Mouse (Mus musculus) gastrocnemius, adult 8-10 months (tissue): ENCODE measurements around the gene Ints5. TPM values are rescaled to one million over a fixed set of nuclear protein-coding genes. Genes with fewer than 3 reads are reported as not detected.

Experiments used
- DNase-seq, 2 experiments: peaks; one replicate each; pipeline ENCODE4 v3.0.0; 2022; ENCODE audit warnings: low spot score in 2 of 2
- microRNA-seq: library from miRNA; unstranded; fragments of <30 nt; microRNA quantifications from one replicate; pipeline ENCODE4 v1.2.0, GENCODE M21; 2022
- total RNA-seq, 4 experiments: library from RNA; stranded (reverse); gene quantifications; 2 replicates each; pipeline ENCODE4 v1.2.4; 2022

Ints5 gene
- total RNA-seq, 4 experiments from 2014 or later, result 10.3 to 13.0 (median 11.3) TPM

DNA sequence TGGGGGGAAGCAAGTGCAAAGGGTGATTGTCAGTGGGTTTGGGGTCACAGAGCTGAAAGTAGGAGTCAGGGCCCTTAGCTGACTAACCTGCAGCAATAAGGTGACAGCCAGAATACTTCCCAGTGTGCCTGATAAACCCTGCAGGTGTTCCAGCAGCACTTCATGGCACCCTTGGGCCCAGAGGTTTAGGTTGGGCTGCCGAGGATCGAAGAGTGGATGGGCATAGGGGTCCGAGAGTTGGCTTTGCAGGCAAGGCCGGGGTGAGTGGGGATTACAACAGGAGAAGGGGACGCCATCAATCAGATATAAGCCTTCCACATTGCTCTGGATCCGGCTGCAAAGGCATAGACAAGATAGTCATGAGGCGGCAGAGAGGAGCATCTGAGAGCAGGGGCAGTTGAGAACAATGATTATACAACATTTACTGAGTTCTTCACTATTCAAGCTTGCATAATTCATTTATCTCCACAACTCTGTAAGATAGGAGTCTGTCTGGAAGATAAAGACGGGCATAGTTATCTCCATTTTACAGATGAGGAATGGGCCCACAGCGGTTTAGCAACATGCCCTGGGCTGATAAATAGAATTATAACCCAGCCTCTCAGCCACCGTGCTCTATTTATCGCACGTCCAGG lies 35.2 kb downstream of the Ints5 start:
- no peak for DNase-seq

GRCm38 (mm10) chr19:8928689-8929223 lies 36.0 kb downstream of the Ints5 start:
- peak in 1 of 2 experiments; percentile 14 for DNase-seq

DNA sequence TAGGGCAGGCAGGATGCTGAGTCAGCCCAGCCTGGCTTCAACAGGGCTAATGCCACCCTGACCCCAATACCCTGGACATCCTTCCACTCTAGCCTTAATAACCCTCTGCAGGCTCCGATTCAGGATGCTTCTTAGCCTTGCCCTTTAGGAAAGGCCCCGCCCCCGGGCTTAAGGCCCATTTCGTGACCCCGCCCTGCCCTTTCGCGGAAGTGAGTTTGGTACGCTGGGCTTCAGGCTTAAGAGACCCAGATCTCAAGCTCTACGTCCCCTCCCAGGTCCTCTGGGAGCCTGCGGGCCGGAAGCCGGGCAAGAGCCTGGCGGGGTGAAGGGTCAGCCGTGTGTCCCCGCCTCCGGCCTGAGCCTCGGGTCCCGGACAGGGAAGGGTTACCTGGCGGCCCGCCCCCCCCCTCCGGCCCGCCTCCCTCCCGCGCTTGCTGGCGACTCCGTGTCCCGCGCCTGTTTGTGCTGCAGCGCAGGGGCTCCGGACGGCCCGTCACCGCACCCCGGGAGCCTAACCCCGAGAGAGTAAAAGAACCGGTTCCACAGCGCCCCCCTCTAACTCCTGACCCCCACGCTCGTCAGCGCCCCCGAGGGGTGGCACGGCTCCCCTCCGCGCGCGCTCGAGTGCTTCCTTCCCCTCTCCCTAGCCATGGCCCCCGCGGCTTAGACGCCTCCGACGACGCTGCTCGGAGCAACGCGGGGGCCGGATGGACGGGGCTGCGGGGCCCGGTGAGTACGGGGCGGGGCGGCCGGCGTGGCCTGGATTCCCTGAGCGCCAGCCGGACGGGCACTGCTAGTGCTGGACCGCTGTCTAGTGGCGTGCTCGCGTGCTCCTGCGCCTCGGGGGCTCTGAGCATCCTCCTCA lies 36.7 kb downstream of the Ints5 start, which contains the start of the genes Rom1 and Eml3:
Gene Rom1, minus strand, starts transcription at position 133 of the 865 bp plus-strand sequence.
Gene Eml3, plus strand, starts transcription at position 329 of the 865 bp plus-strand sequence.
- peak; percentile 92 for DNase-seq

DNA sequence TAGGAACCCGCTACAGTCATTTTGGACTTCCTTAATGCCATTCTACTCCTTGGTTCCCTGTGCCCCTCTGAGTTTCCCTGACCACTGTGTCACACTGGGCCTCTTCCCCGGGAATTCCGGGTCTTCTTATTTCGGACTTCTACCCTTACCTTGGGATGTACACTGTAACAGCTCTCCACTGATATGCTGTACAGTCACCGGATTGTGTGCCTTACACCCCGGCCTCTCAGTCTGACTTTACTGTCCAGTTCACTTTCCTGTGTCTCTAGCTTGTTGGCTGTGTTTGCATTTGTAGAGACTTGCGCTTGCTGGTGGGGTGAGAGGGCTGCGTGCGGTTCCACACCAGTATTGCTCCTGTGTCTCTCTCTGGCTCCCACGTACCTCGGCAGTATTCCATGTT lies 37.3 kb downstream of the Ints5 start:
- DNase-seq, result no peak

- DNase-seq, result no peak
These were observed 38.0 kb downstream of the Ints5 start for GRCm38 (mm10) chr19:8930771-8931170.

- DNase-seq, result no peak
These were observed 43.9 kb downstream of the Ints5 start for GRCm38 (mm10) chr19:8936736-8937135.

GRCm38 (mm10) chr19:8940526-8941133 lies 47.8 kb downstream of the Ints5 start:
- no peak for DNase-seq

- no peak for DNase-seq
These were observed 48.3 kb downstream of the Ints5 start for GRCm38 (mm10) chr19:8941136-8941514.

DNA sequence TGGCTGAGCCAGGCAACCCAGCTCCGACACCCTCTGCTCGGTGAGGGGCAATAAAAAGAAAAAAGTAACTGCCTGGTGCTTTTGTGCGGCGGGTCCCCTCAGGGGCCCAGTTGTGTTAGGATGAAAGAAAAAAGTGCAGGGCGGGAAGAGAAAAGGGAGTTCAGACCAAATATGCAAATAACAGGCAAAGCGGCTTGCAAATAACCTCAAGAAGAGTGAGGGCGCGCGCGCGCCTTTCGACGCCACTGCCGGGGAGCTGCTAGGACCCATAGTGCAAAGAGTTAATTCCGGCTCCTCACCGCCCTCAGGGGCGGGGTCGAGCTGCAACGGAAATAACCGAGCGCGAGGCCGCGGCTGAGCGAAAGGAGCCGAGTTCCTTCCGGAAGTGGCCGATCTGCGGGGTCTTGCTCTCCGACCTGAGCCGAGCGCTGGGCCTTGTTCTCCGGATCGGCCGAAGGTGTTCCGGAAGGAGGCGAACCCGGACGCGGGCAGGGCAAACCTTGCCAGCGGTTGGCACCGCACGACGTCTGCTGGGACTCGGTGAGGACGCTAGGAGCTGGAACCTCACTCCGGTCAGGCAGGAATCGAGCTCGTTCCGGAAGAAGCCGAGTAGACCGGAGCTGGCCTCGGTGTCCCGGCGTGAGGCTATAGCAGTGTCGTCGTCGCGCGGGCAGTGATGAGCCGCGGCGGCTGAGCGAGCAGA lies 48.9 kb downstream of the Ints5 start, which contains the start of gene Mta2:
Gene Mta2, plus strand, starts transcription at position 361 of the 703 bp plus-strand sequence.
- peak; percentile 90 to 93 for DNase-seq

DNA sequence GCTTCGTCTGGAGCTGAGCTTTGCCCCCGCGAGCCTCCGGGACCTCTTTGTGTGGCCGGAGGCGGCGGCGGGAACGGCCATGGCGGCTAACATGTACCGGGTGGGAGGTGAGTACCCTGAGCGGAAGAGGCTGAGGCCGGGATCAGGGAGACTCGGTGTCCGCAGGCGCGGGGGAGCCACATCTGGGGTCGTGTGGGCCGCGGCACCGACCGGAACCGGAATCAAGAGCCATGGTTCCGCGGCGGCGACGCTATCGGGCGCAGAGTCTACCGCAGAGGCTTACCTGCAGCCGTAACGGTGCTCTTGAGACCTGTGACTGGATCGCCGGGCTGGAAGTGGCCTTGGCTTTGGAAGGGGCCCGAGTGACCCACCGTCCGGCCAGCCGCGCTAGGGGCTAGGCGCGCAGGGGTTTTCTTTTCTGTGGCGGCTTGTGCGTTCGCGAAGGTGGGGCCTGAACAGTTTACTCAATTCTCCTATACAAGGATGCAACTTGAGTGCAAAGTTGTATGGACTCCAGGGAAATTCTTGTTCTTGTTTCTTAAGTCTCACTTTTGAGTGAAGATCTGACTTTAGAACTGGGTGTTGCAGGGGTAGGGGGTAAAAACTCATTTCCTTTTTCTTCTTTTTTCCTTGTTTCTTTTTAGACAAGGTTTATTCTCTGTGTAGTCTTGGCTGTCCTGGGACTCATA lies 49.6 kb downstream of the Ints5 start:
- no peak for DNase-seq

DNA sequence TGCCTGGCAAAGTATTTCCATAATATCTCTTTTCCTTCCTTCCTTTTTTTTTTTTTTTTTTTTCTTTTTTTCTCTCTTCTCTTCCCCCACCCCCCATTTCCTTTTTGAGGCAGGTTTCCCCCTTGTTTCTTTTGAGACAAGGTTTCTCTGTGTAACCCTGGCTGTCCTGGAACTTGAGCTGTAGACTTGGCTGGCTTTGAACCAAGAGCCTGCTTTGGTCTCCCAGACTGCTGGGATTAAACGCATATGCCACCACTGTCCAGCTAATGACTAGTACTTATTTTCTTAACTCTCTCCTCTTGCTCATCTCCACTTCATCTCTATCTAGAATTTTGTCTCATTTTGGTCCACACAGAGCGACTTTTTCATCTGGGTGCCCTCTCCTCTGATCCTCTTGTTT lies 50.2 kb downstream of the Ints5 start:
- no peak for DNase-seq

DNA sequence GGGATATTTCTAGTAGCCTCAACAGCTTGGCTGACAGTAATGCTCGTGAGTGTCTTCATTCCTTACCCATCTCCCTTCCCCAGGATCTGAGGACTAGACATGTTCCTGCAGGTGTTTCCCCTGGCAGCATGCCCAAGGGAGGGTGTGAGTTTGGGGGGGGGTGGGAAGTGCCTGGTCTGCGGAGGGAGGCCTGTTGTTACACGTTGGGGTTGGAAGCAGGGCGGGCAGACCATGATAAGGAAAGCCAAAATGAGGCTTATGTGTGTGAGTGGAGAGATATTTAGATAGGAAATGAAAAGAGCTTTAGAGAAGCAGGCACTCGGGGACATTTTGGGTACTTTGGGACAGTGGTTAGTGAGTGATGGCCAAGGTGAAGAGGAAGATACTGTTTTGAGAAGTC lies 51.3 kb downstream of the Ints5 start:
- DNase-seq, result no peak

GRCm38 (mm10) chr19:8944750-8945149 lies 51.9 kb downstream of the Ints5 start:
- peak; percentile 56 to 61 for DNase-seq

GRCm38 (mm10) chr19:8945251-8945650 lies 52.4 kb downstream of the Ints5 start:
- no peak for DNase-seq

GRCm38 (mm10) chr19:8946929-8947328 lies 54.1 kb downstream of the Ints5 start:
- DNase-seq, result no peak

Small RNA genes lying within 50 kb of the gene (microRNA-seq; reads per million reads assigned to microRNA genes)
- not detected for gene Mir5136

Other genes with a start within 250 kb of the Ints5 start
- gene Chrm1, start 229.2 kb upstream of the Ints5 start, total RNA-seq, result not detected
- gene Slc3a2, start 169.6 kb upstream of the Ints5 start, total RNA-seq, result 10 to 100 TPM; 29.7 to 37.0 (median 31.1) TPM
- gene Wdr74, start 157.2 kb upstream of the Ints5 start, total RNA-seq, result 10 to 100 TPM; 14.0 to 16.7 (median 14.9) TPM
- gene 1700092M07Rik, start 152.3 kb upstream of the Ints5 start, total RNA-seq, result not detected
- gene Stx5a, start 151.6 kb upstream of the Ints5 start, total RNA-seq, result 10 to 100 TPM; 12.3 to 19.8 (median 14.9) TPM
- 10 to 100 TPM; 24.0 to 34.0 (median 27.7) TPM for gene Nxf1, start 135.9 kb upstream of the Ints5 start, total RNA-seq
- gene Tmem223, start 122.0 kb upstream of the Ints5 start, total RNA-seq, result 100 to 1,000 TPM in 3 of 4 experiments, 10 to 100 TPM in 1; 99.3 to 133 (median 107) TPM
- 10 to 100 TPM in 1 of 4 experiments, 1 to 10 TPM in 3; 6.9 to 10.3 (median 8.8) TPM for gene Tmem179b, start 118.5 kb upstream of the Ints5 start, total RNA-seq
- gene Taf6l, start 106.6 kb upstream of the Ints5 start, total RNA-seq, result 1 to 10 TPM; 3.6 to 5.0 (median 4.6) TPM
- gene Polr2g, start 94.4 kb upstream of the Ints5 start, total RNA-seq, result 10 to 100 TPM; 36.0 to 42.5 (median 37.7) TPM
- 1 to 10 TPM in 1 of 4 experiments, under 1 TPM in 3; 0.82 to 1.1 (median 0.90) TPM for gene Zbtb3, start 90.5 kb upstream of the Ints5 start, total RNA-seq
- 10 to 100 TPM; 11.4 to 12.7 (median 11.9) TPM for gene Ttc9c, start 73.7 kb upstream of the Ints5 start, total RNA-seq
- 10 to 100 TPM; 38.1 to 45.6 (median 44.3) TPM for gene Hnrnpul2, start 73.0 kb upstream of the Ints5 start, total RNA-seq
- gene AC129217.1, start 63.2 kb upstream of the Ints5 start, total RNA-seq, result 1 to 10 TPM in 1 of 4 experiments, not detected in 3; 2.0 TPM
- 10 to 100 TPM; 14.7 to 23.9 (median 20.0) TPM for gene Bscl2, start 55.5 kb upstream of the Ints5 start, total RNA-seq
- not detected for gene Gng3, start 53.8 kb upstream of the Ints5 start, total RNA-seq
- 1 to 10 TPM; 5.3 to 8.8 (median 7.0) TPM for gene Lrrn4cl, start 42.2 kb upstream of the Ints5 start, total RNA-seq
- gene Ubxn1, start 21.5 kb upstream of the Ints5 start, total RNA-seq, result 100 to 1,000 TPM; 207 to 248 (median 231) TPM
- gene Uqcc3, start 12.1 kb upstream of the Ints5 start, total RNA-seq, result 10 to 100 TPM; 58.7 to 74.6 (median 65.3) TPM
- 1 to 10 TPM in 2 of 4 experiments, under 1 TPM in 2; 0.54 to 7.3 (median 1.7) TPM for gene Lbhd1, start 9.3 kb upstream of the Ints5 start, total RNA-seq
- gene Gm49403, start 9.1 kb upstream of the Ints5 start, total RNA-seq, result not detected
- 10 to 100 TPM; 13.8 to 16.3 (median 15.9) TPM for gene 1810009A15Rik, start 4.2 kb upstream of the Ints5 start, total RNA-seq
- 1 to 10 TPM in 3 of 4 experiments, not detected in 1; 2.6 to 5.7 (median 2.9) TPM for gene Gm49416, start 4.1 kb upstream of the Ints5 start, total RNA-seq
- gene Ganab, start 5.1 kb downstream of the Ints5 start, total RNA-seq, result 10 to 100 TPM; 15.2 to 20.1 (median 18.9) TPM
- 10 to 100 TPM; 36.8 to 39.0 (median 38.1) TPM for gene B3gat3, start 27.4 kb downstream of the Ints5 start, total RNA-seq
- gene Rom1, start 36.4 kb downstream of the Ints5 start, total RNA-seq, result 1 to 10 TPM; 7.2 to 9.4 (median 8.7) TPM
- gene Eml3, start 36.5 kb downstream of the Ints5 start, total RNA-seq, result 1 to 10 TPM; 3.5 to 4.7 (median 4.3) TPM
- gene Mta2, start 48.9 kb downstream of the Ints5 start, total RNA-seq, result 10 to 100 TPM; 21.0 to 25.7 (median 23.4) TPM
- 10 to 100 TPM in 1 of 4 experiments, 1 to 10 TPM in 3; 7.8 to 11.8 (median 9.0) TPM for gene Tut1, start 60.8 kb downstream of the Ints5 start, total RNA-seq
- gene Eef1g, start 74.0 kb downstream of the Ints5 start, total RNA-seq, result 100 to 1,000 TPM; 411 to 454 (median 425) TPM
- gene Ahnak, start 96.3 kb downstream of the Ints5 start, total RNA-seq, result 100 to 1,000 TPM; 249 to 267 (median 253) TPM
- not detected for gene Scgb1a1, start 195.0 kb downstream of the Ints5 start, total RNA-seq
- 10 to 100 TPM; 33.7 to 48.2 (median 36.1) TPM for gene Asrgl1, start 242.6 kb downstream of the Ints5 start, total RNA-seq